Mouse (Mus musculus): ENCODE data around the gene Olfr965. TPM values are rescaled to one million over a fixed set of nuclear protein-coding genes. Genes with fewer than 3 reads are reported as not detected.
"Not testable (repeated sequence)": the region's sequence is repeated elsewhere in the genome, so short reads cannot be mapped to it uniquely, and the experiment has no call there.

The Olfr965 gene
- not detected in 2 replicates for polyA plus RNA-seq (2015; fragmentation: Nextera tagmentation; extraction: Ambion mirVana)

- Histone ChIP-seq H3K4me3 (no peak within 1 kb of the TSS), H3K27ac (no peak within 1 kb of the TSS), H3K9ac (no peak within 1 kb of the TSS), H3K9me3 (no peaks in the 10 kb centered on the region), H3K27me3 (no peaks in the 10 kb centered on the region), H3K4me2 (no peak within 1 kb of the TSS), H3K4me1 (replicated peaks) (no peaks in the 10 kb centered on the region), H3K36me3 (no peaks in the 10 kb centered on the region)
- no peak for ATAC-seq (ENCODE audit: low FRiP score)
Observed at GRCm38 (mm10) chr9:39711053-39711452, at the start of gene Olfr965. Olfr965 (plus strand) TSS chr9:39711353.

GRCm38 (mm10) chr9:39666905-39667304 is 44.2 kb upstream of the Olfr965 start, which contains the start of gene Olfr963:
Olfr963 (plus strand) TSS chr9:39667205.
- Histone ChIP-seq H3K4me3 (no peak within 1 kb of the TSS), H3K4me1 (replicated peaks) (no peaks in the 10 kb centered on the region), H3K9me3 (no peaks in the 10 kb centered on the region), H3K9ac (no peak within 1 kb of the TSS), H3K36me3 (no peaks in the 10 kb centered on the region), H3K27me3 (no peaks in the 10 kb centered on the region), H3K27ac (no peak within 1 kb of the TSS), H3K4me2 (no peak within 1 kb of the TSS)
- ATAC-seq (ENCODE audit: low FRiP score): no peak
- 97% methylated on average over 1 of the region's 1 CpGs for WGBS

GRCm38 (mm10) chr9:39669723-39670122 is 41.4 kb upstream of the Olfr965 start:
- Histone ChIP-seq H3K4me1 (replicated peaks) (no peaks in the 10 kb centered on the region), H3K27ac (no peak overlapping the region), H3K4me2 (no peak overlapping the region), H3K4me3 (no peak overlapping the region), H3K9me3 (no peaks in the 10 kb centered on the region), H3K27me3 (no peaks in the 10 kb centered on the region), H3K36me3 (no peaks in the 10 kb centered on the region), H3K9ac (no peak overlapping the region)
- 88% methylated on average over 2 of the region's 2 CpGs for WGBS
- ATAC-seq (ENCODE audit: low FRiP score): no peak

- no peak for ATAC-seq (ENCODE audit: low FRiP score)
- H3K4me3 ChIP-seq: no peak overlapping the region
- no peaks in the 10 kb centered on the region for H3K27me3 ChIP-seq
- no peak overlapping the region for H3K9ac ChIP-seq
- H3K4me2 ChIP-seq: no peak overlapping the region
- no peaks in the 10 kb centered on the region for H3K36me3 ChIP-seq
- H3K9me3 ChIP-seq: no peaks in the 10 kb centered on the region
- H3K4me1 ChIP-seq (replicated peaks): no peaks in the 10 kb centered on the region
- WGBS: 81% methylated on average over 2 of the region's 2 CpGs
- no peak overlapping the region for H3K27ac ChIP-seq
Observed at GRCm38 (mm10) chr9:39674820-39675219, 36.3 kb upstream of the Olfr965 start.

- Histone ChIP-seq H3K4me3 (no peak overlapping the region), H3K36me3 (no peaks in the 10 kb centered on the region), H3K9ac (no peak overlapping the region), H3K4me2 (no peak overlapping the region), H3K27ac (no peak overlapping the region), H3K9me3 (no peaks in the 10 kb centered on the region), H3K4me1 (replicated peaks) (no peaks in the 10 kb centered on the region), H3K27me3 (no peaks in the 10 kb centered on the region)
- WGBS: 94% methylated on average over 2 of the region's 2 CpGs
- no peak for ATAC-seq (ENCODE audit: low FRiP score)
Observed at GRCm38 (mm10) chr9:39678557-39678956, 32.6 kb upstream of the Olfr965 start.

- Histone ChIP-seq H3K27ac (no peak overlapping the region), H3K27me3 (no peaks in the 10 kb centered on the region), H3K36me3 (no peaks in the 10 kb centered on the region), H3K9ac (no peak overlapping the region), H3K4me1 (replicated peaks) (no peaks in the 10 kb centered on the region), H3K4me2 (no peak overlapping the region), H3K4me3 (no peak overlapping the region), H3K9me3 (no peaks in the 10 kb centered on the region)
- no peak for ATAC-seq (ENCODE audit: low FRiP score)
- WGBS: 67% methylated on average over 2 of the region's 2 CpGs
Observed at GRCm38 (mm10) chr9:39679280-39679679, 31.9 kb upstream of the Olfr965 start.

GRCm38 (mm10) chr9:39701123-39701522 is 10.0 kb upstream of the Olfr965 start:
- not testable (repeated sequence) for H3K36me3 ChIP-seq; H3K9ac ChIP-seq; H3K4me3 ChIP-seq; H3K4me1 ChIP-seq (replicated peaks); H3K9me3 ChIP-seq; ATAC-seq (ENCODE audit: low FRiP score); H3K4me2 ChIP-seq; H3K27me3 ChIP-seq; H3K27ac ChIP-seq
- 85% methylated on average over 8 of the region's 8 CpGs for WGBS

- H3K4me3 ChIP-seq: no peak within 1 kb of the TSS
- H3K9ac ChIP-seq: no peak within 1 kb of the TSS
- no peak within 1 kb of the TSS for H3K4me2 ChIP-seq
- no peaks in the 10 kb centered on the region for H3K4me1 ChIP-seq (replicated peaks)
- H3K36me3 ChIP-seq: no peaks in the 10 kb centered on the region
- no peak for ATAC-seq (ENCODE audit: low FRiP score)
- no peaks in the 10 kb centered on the region for H3K9me3 ChIP-seq
- H3K27me3 ChIP-seq: no peaks in the 10 kb centered on the region
- no peak within 1 kb of the TSS for H3K27ac ChIP-seq
Observed at GRCm38 (mm10) chr9:39707017-39707416, 4.1 kb upstream of the Olfr965 start, which contains the start of gene Olfr149. Olfr149 (minus strand) TSS chr9:39707117.

- H3K4me2 ChIP-seq: no peak overlapping the region
- H3K27me3 ChIP-seq: no peaks in the 10 kb centered on the region
- WGBS: 80% methylated on average over 3 of the region's 3 CpGs
- no peak for ATAC-seq (ENCODE audit: low FRiP score)
- H3K4me3 ChIP-seq: no peak overlapping the region
- H3K9ac ChIP-seq: no peak overlapping the region
- H3K4me1 ChIP-seq (replicated peaks): no peaks in the 10 kb centered on the region
- H3K36me3 ChIP-seq: no peaks in the 10 kb centered on the region
- no peak overlapping the region for H3K27ac ChIP-seq
- no peaks in the 10 kb centered on the region for H3K9me3 ChIP-seq
Observed at GRCm38 (mm10) chr9:39708958-39709357, 2.2 kb upstream of the Olfr965 start.

GRCm38 (mm10) chr9:39730678-39731077 is 19.5 kb downstream of the Olfr965 start, which contains the start of gene Olfr150:
Olfr150 (plus strand) TSS chr9:39730978.
- no peak for ATAC-seq (ENCODE audit: low FRiP score)
- H3K27ac ChIP-seq: no peak within 1 kb of the TSS
- no peak within 1 kb of the TSS for H3K9ac ChIP-seq
- H3K4me1 ChIP-seq (replicated peaks): no peaks in the 10 kb centered on the region
- no peaks in the 10 kb centered on the region for H3K9me3 ChIP-seq
- no peaks in the 10 kb centered on the region for H3K36me3 ChIP-seq
- no peak within 1 kb of the TSS for H3K4me3 ChIP-seq
- H3K4me2 ChIP-seq: no peak within 1 kb of the TSS
- no peaks in the 10 kb centered on the region for H3K27me3 ChIP-seq

- Histone ChIP-seq H3K9me3 (no peaks in the 10 kb centered on the region), H3K4me1 (replicated peaks) (no peaks in the 10 kb centered on the region), H3K36me3 (no peaks in the 10 kb centered on the region), H3K27ac (no peak overlapping the region), H3K4me2 (no peak overlapping the region), H3K4me3 (no peak overlapping the region), H3K9ac (no peak overlapping the region), H3K27me3 (no peaks in the 10 kb centered on the region)
- no peak for ATAC-seq (ENCODE audit: low FRiP score)
- WGBS: 85% methylated on average over 1 of the region's 1 CpGs
Observed at GRCm38 (mm10) chr9:39740741-39741140, 29.6 kb downstream of the Olfr965 start.

- ATAC-seq (ENCODE audit: low FRiP score): no peak
- H3K36me3 ChIP-seq: no peaks in the 10 kb centered on the region
- no peak within 1 kb of the TSS for H3K9ac ChIP-seq
Observed at GRCm38 (mm10) chr9:39745949-39746348, 34.8 kb downstream of the Olfr965 start, which contains the start of gene Olfr967. Olfr967 (plus strand) TSS chr9:39746249.

GRCm38 (mm10) chr9:39746428-39746827 is 35.3 kb downstream of the Olfr965 start:
- H3K27me3 ChIP-seq: no peaks in the 10 kb centered on the region
- H3K27ac ChIP-seq: no peak overlapping the region
- 91% methylated on average over 1 of the region's 1 CpGs for WGBS
- no peak overlapping the region for H3K9ac ChIP-seq
- no peak overlapping the region for H3K4me3 ChIP-seq
- H3K4me1 ChIP-seq (replicated peaks): no peaks in the 10 kb centered on the region
- no peaks in the 10 kb centered on the region for H3K9me3 ChIP-seq
- H3K36me3 ChIP-seq: no peaks in the 10 kb centered on the region
- H3K4me2 ChIP-seq: no peak overlapping the region
- ATAC-seq (ENCODE audit: low FRiP score): no peak

More at GRCm38 (mm10) chr9:39745949-39746348, 34.8 kb downstream of the Olfr965 start, which contains the start of gene Olfr967:
- Histone ChIP-seq H3K9me3 (no peaks in the 10 kb centered on the region), H3K4me1 (replicated peaks) (no peaks in the 10 kb centered on the region), H3K4me2 (no peak within 1 kb of the TSS), H3K27ac (no peak within 1 kb of the TSS), H3K27me3 (no peaks in the 10 kb centered on the region), H3K4me3 (no peak within 1 kb of the TSS)

All from hindbrain, embryonic 13.5 days (tissue).